ENCODE assay signal across 21 mouse cellular contexts in genomic region chr1:131475306-131475705, GRCm38 (mm10). TPM values are rescaled to one million over a fixed set of nuclear protein-coding genes. Genes with fewer than 3 reads are reported as not detected.
DNase-seq lines count a peak whose midpoint lies in the region; TF ChIP-seq lines count a peak whose summit lies in the region.
"Had no signal": no experiment of that assay in that cellular context is flagged by ENCODE, and none has a peak within 500 bp of the region (broad histone marks: within the 10 kb centered on the region; RNA-seq: fewer than 3 reads in every experiment).

No protein-coding gene starts in this region.

- H3K4me3 ChIP-seq in layer of hippocampus, adult 2 months, result no peak overlapping the region
- H3K4me3 ChIP-seq: embryonic facial prominence, embryonic 13.5 days; embryonic facial prominence, embryonic 15.5 days; erythroblast, embryonic 14.5 days; forebrain, embryonic 10.5 days; forebrain, embryonic 12.5 days had no signal

- DNase-seq in adrenal gland, adult 2 months, result peak; percentile 25
- no peak for DNase-seq in adrenal gland, adult 18-20 months (ENCODE audit: low spot score in 2 of 2)
- no peak for DNase-seq in layer of hippocampus, adult 2 months (ENCODE audit: low spot score in 2 of 2)
- DNase-seq in layer of hippocampus, postnatal 36 days, result no peak
- DNase-seq in 3T3-L1 (ENCODE audit: low read depth, low spot score), result peak; percentile 30
- DNase-seq in brain, adult 2 months (ENCODE audit: low read depth, low spot score), result peak; percentile 55
- no peak for DNase-seq in left cerebral cortex, postnatal 36 days (ENCODE audit: low spot score in 2 of 2)
- DNase-seq: adrenal gland, postnatal 10 days; adrenal gland, postnatal 25 days; cerebellum, adult 11 months; cerebellum, adult 18-20 months; cerebellum, adult 8-10 months; cerebellum, adult 9-11 months; cerebellum, postnatal 14 days; cerebellum, postnatal 36 days; embryo, embryonic 11 days had no signal

- intact Hi-C loops in left cerebral cortex, postnatal 36 days (cut with DNase I), result no loop called here

- 0 out of 2 replicates have a peak overlapping the region, but pooled peaks have one; percentile 52 for H3K27ac ChIP-seq in layer of hippocampus, adult 2 months
- H3K27ac ChIP-seq: embryonic facial prominence, embryonic 13.5 days; embryonic facial prominence, embryonic 15.5 days; forebrain, embryonic 10.5 days; forebrain, embryonic 12.5 days had no signal

- no peak for TF ChIP-seq CTCF in layer of hippocampus, adult 2 months (conservative IDR thresholded peaks at IDR 0.05)

RNA-seq across cellular contexts. Expression of gene Srgap2, which starts 51.8 kb away (rescaled TPM):
- 10 to 100 TPM; 21.8 to 22.2 TPM for total RNA-seq in adrenal gland, adult 2 months (2021)
- polyA plus RNA-seq in adrenal gland, adult 2 months (2012; rRNA removed), result 13.9 and 15.2 TPM in 2 replicates
- 10 to 100 TPM; 22.6 to 22.9 TPM for total RNA-seq in adrenal gland, adult 18-20 months (2021)
- total RNA-seq in layer of hippocampus, adult 2 months (2021), result 10 to 100 TPM; 83.4 to 92.0 TPM
- total RNA-seq in layer of hippocampus, postnatal 36 days (2021), result 10 to 100 TPM; 75.2 to 89.9 TPM
- total RNA-seq in left cerebral cortex, postnatal 36 days (2021), result 10 to 100 TPM; 60.7 to 98.2 TPM

RNA-seq across cellular contexts. Expression of gene Fam72a, which starts 52.4 kb away (rescaled TPM):
- under 1 TPM; 0.79 to 0.92 TPM for total RNA-seq in adrenal gland, adult 2 months (2021)
- polyA plus RNA-seq in adrenal gland, adult 2 months (2012; rRNA removed), result 0.07 and 0.16 TPM in 2 replicates
- 1 to 10 TPM in 1 of 2 experiments, under 1 TPM in 1; 0.83 to 1.1 TPM for total RNA-seq in adrenal gland, adult 18-20 months (2021)
- total RNA-seq in layer of hippocampus, adult 2 months (2021), result 1 to 10 TPM in 1 of 2 experiments, under 1 TPM in 1; 0.88 to 1.7 TPM
- total RNA-seq in layer of hippocampus, postnatal 36 days (2021), result 1 to 10 TPM; 1.4 TPM
- 1 to 10 TPM; 1.3 to 1.5 TPM for total RNA-seq in left cerebral cortex, postnatal 36 days (2021)

Comparison
In these comparisons a context has a peak if more than half of its experiments do, and no peak if none do; other contexts are left out.
1. DNase-seq: peak in adrenal gland, adult 2 months (single experiment), 3T3-L1 (single experiment) and brain, adult 2 months (single experiment); none in adrenal gland, adult 18-20 months (0 of 2), layer of hippocampus, adult 2 months (0 of 2), layer of hippocampus, postnatal 36 days (0 of 2) and left cerebral cortex, postnatal 36 days (0 of 2).